Mouse (Mus musculus) neural tube, embryonic 10.5 days (tissue): Measurements from ENCODE around the gene Mpp1.

Experiments
- DNase-seq: peaks from one replicate; pipeline ENCODE4 v3.0.0-alpha.2; 2017; ENCODE audit warnings: low spot score; ENCODE audit errors: extremely low spot score

Gene Mpp1

DNA sequence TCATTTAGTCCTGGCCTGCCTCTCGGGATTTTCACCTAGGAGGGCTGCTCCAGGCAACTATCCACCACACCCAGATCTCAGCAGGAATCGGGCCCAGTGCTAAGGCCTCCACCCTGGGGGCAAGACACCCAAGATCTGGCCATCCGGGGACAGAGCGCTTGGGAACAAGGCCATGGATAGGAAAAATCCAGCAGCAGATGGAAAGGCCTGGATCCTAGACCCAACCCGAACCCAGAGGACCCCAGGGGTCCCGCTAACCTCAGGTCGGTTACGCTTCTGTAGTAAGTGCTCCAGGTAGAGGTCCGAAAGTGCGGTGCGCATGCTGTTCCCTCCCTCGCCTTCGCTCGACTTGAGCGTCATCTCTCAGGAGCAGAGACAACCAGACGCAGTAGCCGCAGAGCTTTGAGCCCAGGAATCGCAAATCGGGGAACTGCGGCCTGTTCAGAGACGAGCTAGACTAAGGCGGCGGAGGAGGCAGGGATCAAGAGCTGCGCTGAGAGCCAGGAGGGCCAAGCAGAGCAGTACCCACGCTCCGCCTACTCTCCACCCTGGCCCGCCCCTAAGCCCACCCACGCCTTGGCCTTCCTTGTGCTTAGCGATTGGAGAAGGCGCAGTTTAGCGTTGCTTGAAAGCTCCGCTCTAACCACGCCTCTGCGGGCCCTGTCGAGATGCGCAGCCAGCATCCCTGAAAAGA is at the start of gene Mpp1:
Gene Mpp1 (minus strand): TSS at position 550 of the 694 bp plus-strand sequence.
- peak; percentile 71 for DNase-seq

DNA sequence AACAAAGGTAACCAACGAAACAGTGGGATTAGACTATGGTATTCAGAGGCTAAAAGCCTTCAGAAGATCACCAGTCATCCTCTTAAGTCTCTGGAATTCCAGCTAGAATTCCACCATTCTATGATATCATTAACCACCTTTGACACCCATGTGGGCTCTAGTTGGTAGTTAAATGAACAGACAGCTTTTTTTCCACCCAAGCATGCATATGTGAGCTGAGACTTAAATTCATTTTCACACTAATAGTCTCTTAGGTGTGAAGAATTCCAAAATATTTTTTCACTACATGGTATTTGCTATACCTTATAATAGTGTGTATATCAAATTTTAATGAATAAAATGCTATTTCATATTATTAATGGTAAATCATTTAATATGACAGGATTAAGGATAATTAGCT is 32.9 kb upstream of the Mpp1 start, which contains the start of gene Smim9:
Gene Smim9 (minus strand): TSS at position 101 of the 400 bp plus-strand sequence.
- no peak for DNase-seq

DNA sequence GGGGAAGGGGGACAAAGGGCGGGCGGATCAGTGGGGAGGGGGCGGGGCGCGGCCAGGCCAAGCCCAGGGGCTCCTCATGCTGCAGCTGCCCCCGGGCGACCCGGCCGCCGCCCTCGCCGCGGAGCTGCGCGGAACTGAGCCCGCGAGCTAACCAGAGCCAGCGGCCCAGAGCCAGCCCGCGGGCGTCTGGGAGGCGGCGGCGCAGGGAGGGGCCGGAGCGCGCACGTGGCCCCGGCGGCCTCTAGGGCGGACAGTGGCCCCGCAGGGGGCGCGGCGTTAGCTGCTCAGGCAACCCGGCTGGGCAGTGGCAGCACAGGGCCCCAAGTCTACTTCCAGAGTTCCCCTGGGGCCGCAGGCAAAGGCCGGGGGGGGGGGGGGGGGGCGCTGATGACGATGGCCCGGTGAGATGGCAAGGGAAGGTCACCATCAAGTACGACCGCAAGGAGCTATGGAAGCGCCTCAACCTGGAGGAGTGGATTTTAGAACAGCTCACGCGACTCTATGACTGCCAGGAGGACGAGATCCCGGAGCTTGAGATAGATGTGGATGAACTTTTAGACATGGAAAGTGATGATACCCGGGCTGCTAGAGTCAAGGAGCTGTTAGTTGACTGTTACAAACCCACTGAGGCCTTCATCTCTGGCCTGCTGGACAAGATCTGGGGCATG is 24.9 kb upstream of the Mpp1 start:
- peak; percentile 55 for DNase-seq

DNA sequence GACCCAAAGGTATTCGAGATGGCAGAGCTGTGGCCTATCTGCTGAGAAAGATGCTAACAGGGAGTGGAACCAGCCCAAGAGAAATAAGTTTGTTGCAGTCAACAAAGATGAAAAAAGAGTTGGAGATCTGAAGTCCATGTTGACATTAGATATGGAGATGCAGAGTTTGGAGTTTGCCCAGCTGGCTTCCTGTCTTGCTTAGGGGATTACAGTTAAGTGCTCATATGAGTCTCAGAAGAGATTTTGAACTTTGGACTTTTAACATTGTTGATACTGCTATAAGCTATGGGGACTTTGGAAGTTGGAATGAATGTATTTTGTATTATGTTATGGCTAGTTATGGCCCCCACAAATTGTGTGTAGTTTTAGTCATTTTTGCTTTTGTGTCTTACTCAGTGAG is 21.4 kb upstream of the Mpp1 start:
- DNase-seq, result no peak

DNA sequence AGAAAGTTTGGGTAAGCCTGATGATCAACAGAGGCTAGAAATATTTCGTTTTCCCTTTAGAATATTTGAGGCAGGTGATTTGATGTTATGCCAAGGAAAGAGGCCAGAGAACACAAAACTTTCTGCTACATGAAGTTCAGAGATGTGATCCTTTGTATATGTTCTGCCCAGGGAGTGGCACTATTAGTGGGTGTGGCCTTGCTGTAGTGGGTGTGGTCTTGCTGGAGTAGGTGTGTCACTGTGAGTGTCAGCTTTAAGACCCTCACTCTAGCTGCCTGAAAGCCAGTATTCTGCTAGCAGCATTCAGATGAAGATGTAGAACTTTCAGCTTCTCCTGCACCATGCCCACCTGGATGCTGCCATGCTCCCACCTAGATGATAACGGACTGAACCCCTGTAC is 19.5 kb upstream of the Mpp1 start:
- DNase-seq, result no peak

DNA sequence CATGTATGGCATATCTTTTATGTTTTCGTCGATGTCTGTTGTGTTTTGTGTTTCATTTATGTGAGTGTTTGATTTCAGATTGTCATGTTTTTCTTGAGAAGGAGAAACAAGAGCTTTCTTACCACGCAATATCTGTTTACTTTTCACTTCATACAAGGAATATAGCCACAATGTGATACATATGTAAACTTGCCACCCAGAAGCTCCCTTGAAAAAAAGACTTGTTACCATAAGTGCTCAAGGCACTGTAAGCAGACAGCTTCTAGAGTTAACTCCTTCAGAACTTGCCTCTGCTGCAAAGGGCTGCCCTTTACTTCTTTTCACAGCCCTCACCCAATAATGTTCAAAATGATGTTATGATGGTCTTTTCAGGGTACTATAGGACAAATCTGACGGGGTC is 17.6 kb upstream of the Mpp1 start:
- no peak for DNase-seq

DNA sequence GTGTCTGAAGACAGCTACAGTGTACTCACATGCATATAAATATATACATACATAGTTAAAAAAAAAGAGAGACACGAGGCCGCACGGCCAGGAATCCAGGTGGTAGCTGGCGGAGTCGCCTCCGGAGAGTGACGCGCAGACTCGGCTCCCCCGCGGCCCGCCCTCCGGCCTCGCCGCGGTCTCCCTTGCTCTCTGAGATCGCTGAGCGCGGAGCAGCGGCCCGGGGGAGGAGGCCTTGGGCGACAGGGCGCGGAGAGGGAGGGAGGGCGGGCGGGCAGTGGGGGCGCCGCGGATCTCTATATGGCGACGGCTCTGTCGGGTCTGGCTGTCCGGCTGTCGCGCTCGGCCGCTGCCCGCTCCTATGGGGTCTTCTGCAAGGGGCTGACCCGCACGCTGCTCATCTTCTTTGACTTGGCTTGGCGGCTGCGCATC is 12.3 kb upstream of the Mpp1 start:
- DNase-seq, result peak; percentile 19

DNA sequence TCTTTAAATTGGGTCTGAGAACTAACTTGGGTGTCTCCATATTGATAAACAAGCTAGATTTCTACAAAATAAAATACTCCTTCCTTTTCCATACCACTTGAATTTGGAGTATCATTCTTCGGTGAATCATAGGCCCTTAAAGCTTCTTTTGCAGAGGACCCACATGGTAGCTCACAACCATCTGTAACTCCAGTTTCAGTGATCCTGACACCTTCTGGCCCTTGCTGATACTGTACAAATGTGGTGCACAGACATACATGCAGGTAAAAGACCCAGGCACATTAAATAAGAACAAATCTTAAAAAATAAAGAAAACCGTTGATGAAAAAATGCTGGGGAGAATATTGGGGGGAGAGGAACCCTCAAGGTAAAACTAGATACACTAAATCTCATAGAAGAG is 7.4 kb upstream of the Mpp1 start:
- no peak for DNase-seq

DNA sequence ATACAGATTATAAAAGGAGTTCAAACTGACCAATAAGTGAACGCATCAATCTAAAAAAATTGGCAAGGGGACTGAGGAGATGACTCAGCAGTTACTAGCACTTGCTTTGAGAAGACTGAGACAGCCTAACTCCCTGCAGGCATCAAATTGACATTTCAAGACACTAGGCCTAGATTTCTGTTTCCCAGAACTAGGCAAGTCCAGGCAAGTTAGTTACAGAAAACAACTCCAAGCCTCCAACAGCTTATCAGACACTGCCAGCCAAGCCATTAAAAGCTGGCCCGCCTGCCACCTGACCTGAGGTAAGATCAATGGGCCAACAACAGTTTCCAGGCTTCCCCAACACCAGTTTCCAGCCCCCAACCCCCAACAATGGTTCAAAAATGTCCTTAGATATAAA is 6.9 kb upstream of the Mpp1 start:
- DNase-seq, result no peak

DNA sequence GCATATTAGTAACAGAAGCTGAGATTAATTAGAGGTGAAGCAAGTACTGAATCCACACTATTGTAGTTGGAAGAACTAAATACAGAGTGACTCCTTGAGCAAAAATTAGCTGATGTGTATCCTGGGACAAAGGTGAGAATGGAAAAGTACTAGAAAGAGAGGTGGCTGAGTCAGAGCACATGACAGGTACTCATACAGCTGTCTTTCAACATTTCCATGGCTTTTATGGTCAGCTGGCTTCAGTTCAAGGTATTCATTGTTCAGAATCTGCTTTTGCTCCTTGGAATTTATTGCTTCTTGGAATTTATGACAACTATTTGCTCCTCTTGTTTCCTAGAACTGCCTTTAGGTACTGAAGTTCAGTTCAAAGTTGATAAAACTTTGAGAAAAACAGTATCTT is 6.1 kb upstream of the Mpp1 start:
- no peak for DNase-seq

DNA sequence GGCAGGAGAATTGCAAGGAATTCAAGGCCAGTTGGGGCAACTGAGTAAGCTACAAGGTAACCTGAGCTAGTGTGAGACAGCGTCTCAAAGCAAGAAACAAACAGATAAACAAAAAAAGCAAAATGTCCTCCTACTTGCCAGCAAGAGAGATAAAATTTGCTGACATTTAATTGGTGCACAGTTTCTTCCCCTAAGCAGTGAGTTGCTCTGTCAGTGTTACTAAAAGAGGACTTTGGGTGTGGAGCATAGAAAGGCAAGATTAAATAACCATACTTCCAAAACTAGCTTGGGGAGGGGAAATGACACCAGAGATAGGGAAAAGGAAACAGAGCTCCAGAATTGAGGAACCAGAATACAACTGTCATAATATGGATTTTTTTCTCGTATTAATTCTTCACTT is 1.3 kb downstream of the Mpp1 start:
- no peak for DNase-seq

DNA sequence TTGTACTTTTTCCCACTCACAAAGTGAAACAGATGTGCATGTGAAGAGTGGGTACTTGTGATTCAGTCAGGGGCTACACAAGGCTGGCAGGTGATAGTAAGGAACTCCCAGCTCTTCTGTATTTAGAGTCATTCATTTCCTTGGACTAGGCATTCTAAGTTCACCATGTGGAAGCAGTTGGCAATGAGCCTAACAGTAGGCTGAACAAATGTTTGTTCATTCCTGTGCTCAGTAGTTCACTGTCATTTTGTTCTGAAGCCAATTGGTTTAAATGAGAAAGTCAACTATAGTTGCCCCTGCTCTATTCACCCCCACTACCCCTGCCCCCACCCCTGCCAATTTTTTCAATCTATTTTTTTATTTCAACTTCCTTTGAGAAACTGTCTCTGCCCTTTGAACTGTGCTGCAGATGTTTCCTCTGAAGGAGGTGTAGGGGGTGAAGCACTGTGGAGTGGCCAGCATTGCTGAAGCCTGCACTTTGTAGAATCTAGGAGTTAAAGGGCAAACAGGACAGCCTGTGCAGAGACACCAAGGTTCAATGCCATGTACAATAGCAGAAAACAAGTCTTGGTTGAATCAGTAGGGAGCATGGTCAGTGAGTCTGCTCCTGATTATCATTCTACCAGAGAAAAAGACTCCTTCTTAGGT is 2.4 kb downstream of the Mpp1 start:
- no peak for DNase-seq

DNA sequence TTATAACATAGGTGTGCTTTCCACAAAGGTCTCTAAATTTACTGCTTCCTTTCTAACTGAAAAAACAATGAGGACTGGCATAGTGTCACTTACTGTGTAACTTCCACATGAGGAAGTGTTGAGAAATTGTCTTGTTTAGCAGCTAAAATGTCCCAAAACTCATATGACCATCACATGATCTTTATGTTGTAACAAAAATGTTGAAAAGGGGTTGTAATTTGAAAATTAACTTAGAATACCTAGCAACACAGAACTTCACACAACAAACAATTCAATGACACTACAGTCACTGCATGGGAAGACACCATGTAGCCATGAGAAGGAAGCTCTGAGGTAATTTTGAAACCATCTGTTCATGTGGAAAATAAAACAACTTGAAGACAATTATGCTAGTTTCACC is 3.9 kb downstream of the Mpp1 start:
- no peak for DNase-seq

DNA sequence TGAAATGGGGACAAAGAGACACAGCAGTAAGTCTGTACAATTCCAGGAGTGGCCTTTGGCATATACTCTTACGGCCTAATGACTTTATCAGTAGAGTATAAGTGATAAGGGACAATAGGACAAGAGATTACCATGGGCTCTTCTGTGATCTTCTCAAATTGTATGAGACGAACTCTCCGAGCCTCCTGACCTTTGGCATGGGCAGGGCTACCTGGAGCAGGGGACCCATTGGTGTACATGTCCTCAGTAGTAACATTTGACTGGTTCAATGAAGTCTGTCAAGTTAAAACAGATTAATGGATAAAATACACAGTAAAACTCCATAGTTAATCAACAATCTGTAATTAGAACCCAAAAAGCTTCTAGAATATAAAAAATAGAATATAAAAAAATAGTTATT is 5.2 kb downstream of the Mpp1 start:
- no peak for DNase-seq

DNA sequence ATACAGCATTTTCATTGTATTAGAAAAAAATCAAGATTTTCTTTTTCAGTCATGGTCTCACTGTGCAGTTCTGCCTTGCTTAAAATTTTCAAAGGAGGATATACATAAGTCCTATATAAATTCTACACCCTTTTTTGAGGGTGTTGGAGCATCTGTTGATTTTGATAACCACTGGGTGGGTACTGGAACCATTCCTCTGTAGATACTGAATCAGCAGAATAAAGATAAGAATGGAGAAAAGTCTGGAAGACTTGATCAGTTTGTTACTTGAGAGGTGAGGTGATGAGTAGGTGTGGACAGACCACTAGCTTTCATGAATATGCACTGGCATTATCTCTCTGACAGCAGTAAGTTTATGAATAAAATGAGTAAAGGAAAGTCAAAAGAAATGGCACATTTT is 15.3 kb downstream of the Mpp1 start:
- no peak for DNase-seq

DNA sequence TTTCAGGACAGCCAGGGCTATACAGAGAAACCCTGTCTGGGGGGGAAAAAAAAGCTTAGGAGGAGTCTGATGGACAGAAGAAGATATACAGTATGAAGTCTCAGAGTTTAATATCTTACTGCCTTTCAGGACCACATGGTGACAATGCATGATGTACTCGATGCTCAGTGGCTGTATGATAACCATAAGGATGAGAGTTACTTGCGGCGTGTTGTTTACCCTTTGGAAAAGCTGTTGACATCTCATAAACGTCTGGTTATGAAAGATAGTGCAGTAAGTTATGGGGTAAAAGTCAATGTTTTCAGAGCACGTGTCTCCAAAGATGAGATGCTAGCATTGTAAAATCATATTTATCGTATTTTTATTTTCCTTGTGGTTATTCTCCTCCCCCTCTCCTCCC is 28.5 kb downstream of the Mpp1 start:
- DNase-seq, result no peak

DNA sequence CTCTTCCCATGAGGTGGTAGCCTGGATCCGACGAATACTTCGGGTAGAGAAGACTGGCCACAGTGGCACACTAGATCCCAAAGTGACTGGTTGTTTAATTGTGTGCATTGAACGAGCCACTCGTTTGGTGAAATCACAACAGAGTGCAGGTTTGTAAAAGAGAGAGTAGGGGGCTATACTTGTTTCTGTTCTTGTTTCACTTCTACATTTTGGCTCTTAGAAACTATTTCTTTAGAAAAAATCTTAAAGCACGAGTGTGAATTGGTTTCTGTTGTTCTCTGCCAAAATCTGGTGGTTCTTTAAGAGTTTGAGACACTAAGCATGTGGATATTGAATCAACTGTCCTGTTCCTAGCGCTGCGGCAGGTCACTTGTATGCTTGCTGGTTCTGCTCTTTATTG is 32.0 kb downstream of the Mpp1 start:
- no peak for DNase-seq

DNA sequence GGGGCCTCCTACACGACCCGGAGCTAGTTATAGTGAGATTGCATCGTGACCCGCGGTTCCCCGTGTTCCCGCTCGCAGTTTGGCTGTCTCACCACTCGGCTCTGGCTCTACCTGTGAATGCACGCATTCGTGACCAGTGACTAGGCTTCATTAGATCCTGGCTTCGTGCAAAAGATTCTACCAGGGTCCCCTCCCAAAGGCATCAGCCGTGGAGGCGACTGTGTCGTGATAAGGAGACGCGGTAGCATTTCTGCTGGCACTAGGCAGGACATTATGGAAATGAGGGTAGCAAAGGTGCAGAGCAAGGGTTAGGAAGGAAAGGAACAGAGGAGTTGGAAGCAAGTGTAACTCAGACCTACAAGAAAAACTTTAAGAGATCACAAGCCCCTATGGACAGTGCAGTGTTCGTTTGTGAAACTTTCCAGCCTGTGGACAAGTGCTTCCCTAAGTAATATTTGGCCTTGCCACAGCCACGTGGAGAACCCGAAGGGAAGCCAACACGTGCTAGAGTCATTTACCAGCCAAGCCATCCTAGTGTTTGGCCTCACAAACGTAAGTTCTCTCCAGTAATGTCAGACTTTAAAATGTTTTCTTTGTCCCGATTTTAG is 34.5 kb downstream of the Mpp1 start:
- DNase-seq, result no peak

DNA sequence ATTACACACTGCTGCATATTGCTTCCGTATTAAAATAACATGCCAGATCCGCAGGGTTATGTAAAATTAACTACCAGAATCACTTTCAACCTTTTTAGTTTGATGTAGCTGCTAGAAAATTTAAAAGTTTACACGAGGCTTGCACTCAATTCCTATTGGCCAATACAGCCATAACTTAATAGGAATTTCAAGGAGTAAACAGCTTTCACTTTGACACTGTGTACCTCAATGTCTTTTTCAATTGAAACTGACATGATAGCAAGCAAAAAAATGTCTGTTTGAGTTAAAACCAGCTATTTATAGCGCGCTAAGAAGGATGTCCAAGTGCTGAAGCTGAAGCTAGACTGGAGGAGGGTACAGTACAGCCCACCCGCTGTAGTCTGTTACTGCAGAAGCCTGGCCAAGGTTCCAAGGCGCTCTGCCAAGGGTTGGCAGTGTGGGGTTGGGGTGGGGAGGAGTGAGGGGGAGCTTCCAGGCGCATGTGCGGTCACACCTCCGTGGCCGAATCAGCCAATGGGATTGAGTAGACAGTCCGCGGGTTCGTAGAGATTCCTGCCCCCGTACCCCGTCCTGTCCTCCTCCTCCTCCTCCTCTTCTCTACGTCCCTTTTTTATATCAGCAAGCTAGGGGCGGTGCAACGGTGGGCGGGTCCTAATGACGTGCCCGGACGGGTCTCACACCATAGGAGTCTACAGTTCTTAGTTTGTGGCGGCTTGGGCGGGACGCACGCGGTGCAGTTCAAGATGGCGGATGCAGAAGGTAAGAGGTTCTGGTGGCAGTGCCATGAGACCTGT is 35.2 kb downstream of the Mpp1 start, which contains the start of gene Dkc1:
Gene Dkc1 (plus strand): TSS at position 486 of the 794 bp plus-strand sequence.
- peak; percentile 81 for DNase-seq

DNA sequence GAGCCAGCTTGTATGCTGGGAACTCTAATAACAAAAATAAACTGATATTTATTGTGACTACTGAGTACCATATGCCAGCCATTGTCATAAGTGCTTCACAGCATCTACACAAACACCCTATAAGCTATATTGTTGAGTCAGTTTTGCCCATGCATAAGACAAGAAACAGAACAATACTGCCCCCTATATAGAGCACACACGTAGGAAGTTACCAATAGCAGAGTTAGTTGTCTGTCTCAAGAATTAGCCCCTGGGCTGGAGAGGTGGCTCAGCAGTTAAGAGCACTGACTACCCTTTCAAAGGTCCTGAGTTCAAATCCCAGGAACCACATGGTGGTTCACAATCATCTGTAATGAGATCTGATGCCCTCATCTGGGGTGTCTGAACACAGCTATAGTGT is 45.2 kb downstream of the Mpp1 start:
- no peak for DNase-seq

DNA sequence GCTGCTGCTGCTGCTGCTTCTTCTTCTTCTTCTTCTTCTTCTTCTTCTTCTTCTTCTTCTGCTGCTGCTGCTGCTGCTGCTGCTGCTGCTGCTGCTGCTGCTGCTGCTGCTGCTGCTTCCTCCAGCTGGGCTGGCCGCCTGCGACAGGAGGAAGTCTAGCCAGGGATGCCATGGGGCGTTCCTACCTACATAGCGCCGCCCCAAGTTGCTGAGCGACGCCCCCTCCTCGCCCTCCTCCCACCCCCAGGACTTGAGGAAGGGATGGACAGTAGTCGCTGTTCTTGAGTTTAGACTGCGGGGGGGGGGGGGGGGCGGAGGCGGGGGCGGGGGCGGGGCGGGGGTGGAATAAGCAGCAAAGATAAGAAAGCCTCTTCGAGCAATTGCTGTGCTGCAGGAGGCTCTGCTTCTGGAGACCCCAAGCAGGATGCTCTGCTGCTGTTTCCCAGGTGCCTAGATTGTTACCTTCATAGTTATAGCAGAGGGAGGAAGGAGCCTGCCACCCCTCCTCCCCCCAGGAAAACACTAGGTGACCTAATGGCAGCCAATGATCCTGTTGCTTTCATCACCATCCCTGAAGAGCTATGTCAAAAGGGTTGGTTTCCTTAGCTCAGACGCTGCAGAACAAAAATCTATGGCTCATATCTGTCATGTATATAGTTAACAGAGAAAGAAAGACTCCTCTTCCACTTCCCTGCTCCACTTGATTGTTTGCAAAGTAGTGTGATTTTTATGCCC is 45.9 kb downstream of the Mpp1 start, which contains the start of gene Gab3:
Gene Gab3 (minus strand): TSS at position 685 of the 735 bp plus-strand sequence.
- peak; percentile 27 for DNase-seq
